Mouse (Mus musculus): Measurements from ENCODE around the gene Il20ra. TPM values are rescaled to one million over a fixed set of nuclear protein-coding genes. Genes with fewer than 3 reads are reported as not detected.
"Not testable (repeated sequence)": the region's sequence is repeated elsewhere in the genome, so short reads cannot be mapped to it uniquely, and the experiment has no call there.

Il20ra gene
- total RNA-seq, 1 experiment: not detected

GRCm38 (mm10) chr10:19722320-19722719 is 9.9 kb downstream of the Il20ra start:
- no peak for TF ChIP-seq MAFK (IDR thresholded peaks at IDR 0.05; ENCODE audit: insufficient read depth, low read depth, low read length)
- TF ChIP-seq CHD2 (IDR thresholded peaks at IDR 0.05; ENCODE audit: low read depth, low read length): no peak
- TF ChIP-seq ZC3H11A (IDR thresholded peaks at IDR 0.05; ENCODE audit: borderline replicate concordance, low read depth, low read length): no peak
- TF ChIP-seq HCFC1 (IDR thresholded peaks at IDR 0.05; ENCODE audit: borderline replicate concordance, insufficient read depth, low read length): no peak
- no peak for TF ChIP-seq ZNF384 (IDR thresholded peaks at IDR 0.05; ENCODE audit: low read depth, low read length)
- Histone ChIP-seq H3K4me1 (ENCODE audit: control insufficient read depth in 2 of 2, insufficient read depth in 2 of 2, low read length in 2 of 2, poor library complexity in 1 of 2) (no peaks in the 10 kb centered on the region), H3K36me3 (ENCODE audit: control insufficient read depth, insufficient read depth, low read length, poor library complexity, severe bottlenecking) (no peaks in the 10 kb centered on the region), H3K27ac (ENCODE audit: insufficient read depth, low read depth, low read length, poor library complexity, severe bottlenecking) (no peak overlapping the region), H3K9ac (ENCODE audit: insufficient read depth, low read depth, low read length, poor library complexity, severe bottlenecking) (no peak overlapping the region), H3K4me3 (ENCODE audit: insufficient read depth in 1 of 2, low read depth in 1 of 2, low read length in 2 of 2, poor library complexity in 1 of 2, severe bottlenecking in 1 of 2) (no peak overlapping the region), H3K9me3 (ENCODE audit: control insufficient read depth, insufficient read depth, low read depth, low read length) (no peaks in the 10 kb centered on the region)
- DNase-seq (ENCODE audit: low read depth, low spot score): no peak
- in situ Hi-C loops (cut with MboI; ENCODE audit: low sequenced_read_pairs in 2 of 2, unreplicated experiment in 2 of 2): loop anchor here (25.0 kb wide), 3 partner anchors 190 to 390 kb away; partner anchors contain the start of gene Pex7 (in 1 of the 2)

DNA sequence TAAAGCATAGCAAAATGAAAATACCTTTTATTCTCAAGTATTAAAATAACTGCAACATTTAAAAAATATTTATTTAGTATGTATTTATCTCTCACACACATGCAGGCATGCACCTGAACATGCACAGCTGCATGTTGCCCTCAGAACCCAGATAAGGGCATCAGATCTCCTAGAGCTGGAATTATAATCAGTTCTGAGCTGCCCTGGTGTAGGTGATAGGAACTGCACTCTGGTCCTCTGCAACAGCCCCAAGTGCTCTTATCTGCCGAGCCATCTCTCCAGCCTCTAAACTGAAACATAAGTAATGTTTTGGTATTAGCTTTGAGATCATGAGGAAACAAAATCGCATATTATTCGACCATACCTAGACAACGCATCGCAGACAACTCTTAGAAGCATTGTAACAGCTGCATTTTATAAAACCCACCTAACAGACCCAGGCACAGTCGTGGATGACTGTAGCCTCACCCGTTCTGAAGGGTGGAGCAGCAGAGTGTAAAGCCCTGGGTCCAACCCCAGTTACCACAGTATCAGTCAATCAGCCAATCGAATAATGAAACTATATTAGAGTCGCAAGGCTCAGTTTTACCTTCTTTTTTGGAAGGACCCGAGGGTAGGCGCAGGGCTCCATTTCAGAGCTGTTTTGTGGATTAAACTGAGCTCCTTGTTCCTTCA is 11.9 kb downstream of the Il20ra start:
- Histone ChIP-seq H3K36me3 (ENCODE audit: control insufficient read depth, insufficient read depth, low read length, poor library complexity, severe bottlenecking) (no peaks in the 10 kb centered on the region), H3K27ac (ENCODE audit: insufficient read depth, low read depth, low read length, poor library complexity, severe bottlenecking) (no peak overlapping the region), H3K9me3 (ENCODE audit: control insufficient read depth, insufficient read depth, low read depth, low read length) (no peaks in the 10 kb centered on the region), H3K9ac (ENCODE audit: insufficient read depth, low read depth, low read length, poor library complexity, severe bottlenecking) (no peak overlapping the region), H3K4me3 (ENCODE audit: insufficient read depth in 1 of 2, low read depth in 1 of 2, low read length in 2 of 2, poor library complexity in 1 of 2, severe bottlenecking in 1 of 2) (no peak overlapping the region), H3K4me1 (ENCODE audit: control insufficient read depth in 2 of 2, insufficient read depth in 2 of 2, low read length in 2 of 2, poor library complexity in 1 of 2) (no peaks in the 10 kb centered on the region)
- TF ChIP-seq HCFC1 (IDR thresholded peaks at IDR 0.05; ENCODE audit: borderline replicate concordance, insufficient read depth, low read length) (no peak), CHD2 (IDR thresholded peaks at IDR 0.05; ENCODE audit: low read depth, low read length) (no peak), ZC3H11A (IDR thresholded peaks at IDR 0.05; ENCODE audit: borderline replicate concordance, low read depth, low read length) (no peak), MAFK (IDR thresholded peaks at IDR 0.05; ENCODE audit: insufficient read depth, low read depth, low read length) (no peak), ZNF384 (IDR thresholded peaks at IDR 0.05; ENCODE audit: low read depth, low read length) (no peak)
- in situ Hi-C loops (cut with MboI; ENCODE audit: low sequenced_read_pairs in 2 of 2, unreplicated experiment in 2 of 2): loop anchor here (25.0 kb wide), 3 partner anchors 188 to 388 kb away; partner anchors contain the start of gene Pex7 (in 1 of the 2)
- no peak for DNase-seq (ENCODE audit: low read depth, low spot score)

DNA sequence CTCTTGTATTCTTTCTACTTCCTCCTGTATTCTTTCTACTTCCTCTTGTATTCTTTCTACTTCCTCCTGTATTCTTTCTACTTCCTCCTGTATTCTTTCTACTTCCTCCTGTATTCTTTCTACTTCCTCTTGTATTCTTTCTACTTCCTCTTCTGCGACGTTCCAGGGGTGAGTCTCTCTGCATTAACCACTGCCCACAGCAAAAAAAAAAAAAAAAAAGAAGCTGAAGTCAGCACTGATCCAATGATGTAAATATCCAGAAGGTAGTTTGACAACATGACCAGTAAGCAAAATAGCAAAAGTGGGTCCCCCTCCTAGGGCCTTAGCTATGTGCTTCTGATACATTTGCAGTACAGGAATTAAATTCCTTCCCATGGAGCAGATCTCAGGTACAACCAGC is 26.1 kb downstream of the Il20ra start:
- H3K4me1 ChIP-seq (ENCODE audit: control insufficient read depth in 2 of 2, insufficient read depth in 2 of 2, low read length in 2 of 2, poor library complexity in 1 of 2); H3K27ac ChIP-seq (ENCODE audit: insufficient read depth, low read depth, low read length, poor library complexity, severe bottlenecking); H3K9ac ChIP-seq (ENCODE audit: insufficient read depth, low read depth, low read length, poor library complexity, severe bottlenecking); DNase-seq (ENCODE audit: low read depth, low spot score); H3K4me3 ChIP-seq (ENCODE audit: insufficient read depth in 1 of 2, low read depth in 1 of 2, low read length in 2 of 2, poor library complexity in 1 of 2, severe bottlenecking in 1 of 2); H3K36me3 ChIP-seq (ENCODE audit: control insufficient read depth, insufficient read depth, low read length, poor library complexity, severe bottlenecking); in situ Hi-C loops (cut with MboI; ENCODE audit: low sequenced_read_pairs in 2 of 2, unreplicated experiment in 2 of 2); H3K9me3 ChIP-seq (ENCODE audit: control insufficient read depth, insufficient read depth, low read depth, low read length): not testable (repeated sequence)

GRCm38 (mm10) chr10:19745662-19746061 is 33.3 kb downstream of the Il20ra start:
- Histone ChIP-seq H3K9me3 (ENCODE audit: control insufficient read depth, insufficient read depth, low read depth, low read length) (no peaks in the 10 kb centered on the region), H3K4me1 (ENCODE audit: control insufficient read depth in 2 of 2, insufficient read depth in 2 of 2, low read length in 2 of 2, poor library complexity in 1 of 2) (no peaks in the 10 kb centered on the region), H3K9ac (ENCODE audit: insufficient read depth, low read depth, low read length, poor library complexity, severe bottlenecking) (no peak overlapping the region), H3K27ac (ENCODE audit: insufficient read depth, low read depth, low read length, poor library complexity, severe bottlenecking) (no peak overlapping the region), H3K4me3 (ENCODE audit: insufficient read depth in 1 of 2, low read depth in 1 of 2, low read length in 2 of 2, poor library complexity in 1 of 2, severe bottlenecking in 1 of 2) (no peak overlapping the region), H3K36me3 (ENCODE audit: control insufficient read depth, insufficient read depth, low read length, poor library complexity, severe bottlenecking) (no peaks in the 10 kb centered on the region)
- TF ChIP-seq ZNF384 (IDR thresholded peaks at IDR 0.05; ENCODE audit: low read depth, low read length): no peak
- TF ChIP-seq MAFK (IDR thresholded peaks at IDR 0.05; ENCODE audit: insufficient read depth, low read depth, low read length): no peak
- no peak for TF ChIP-seq ZC3H11A (IDR thresholded peaks at IDR 0.05; ENCODE audit: borderline replicate concordance, low read depth, low read length)
- in situ Hi-C loops (cut with MboI; ENCODE audit: low sequenced_read_pairs in 2 of 2, unreplicated experiment in 2 of 2): no loop called here
- no peak for DNase-seq (ENCODE audit: low read depth, low spot score)

DNA sequence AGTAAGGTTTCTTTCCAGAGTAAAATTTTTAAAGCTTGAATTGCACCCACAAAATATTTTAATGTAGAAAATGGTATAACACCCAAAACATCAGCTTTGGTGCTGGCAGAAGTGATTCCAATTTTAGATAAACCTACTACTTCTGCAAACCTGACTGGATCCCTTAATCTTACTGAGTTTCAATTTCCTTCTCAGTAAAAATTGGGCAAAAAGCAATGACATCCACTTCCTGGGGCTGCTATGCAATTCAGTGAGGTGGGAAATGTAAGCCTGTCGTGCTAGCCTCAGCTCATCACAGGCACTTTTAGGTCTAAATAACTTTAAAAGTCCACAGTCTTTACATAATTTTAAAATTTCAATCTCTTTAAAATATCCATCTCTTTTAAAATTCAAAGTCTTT is 33.8 kb downstream of the Il20ra start:
- in situ Hi-C loops (cut with MboI; ENCODE audit: low sequenced_read_pairs in 2 of 2, unreplicated experiment in 2 of 2): no loop called here
- Histone ChIP-seq H3K36me3 (ENCODE audit: control insufficient read depth, insufficient read depth, low read length, poor library complexity, severe bottlenecking) (no peaks in the 10 kb centered on the region), H3K9ac (ENCODE audit: insufficient read depth, low read depth, low read length, poor library complexity, severe bottlenecking) (no peak overlapping the region), H3K4me3 (ENCODE audit: insufficient read depth in 1 of 2, low read depth in 1 of 2, low read length in 2 of 2, poor library complexity in 1 of 2, severe bottlenecking in 1 of 2) (no peak overlapping the region), H3K27ac (ENCODE audit: insufficient read depth, low read depth, low read length, poor library complexity, severe bottlenecking) (no peak overlapping the region), H3K9me3 (ENCODE audit: control insufficient read depth, insufficient read depth, low read depth, low read length) (no peaks in the 10 kb centered on the region), H3K4me1 (ENCODE audit: control insufficient read depth in 2 of 2, insufficient read depth in 2 of 2, low read length in 2 of 2, poor library complexity in 1 of 2) (no peaks in the 10 kb centered on the region)
- TF ChIP-seq CHD2 (IDR thresholded peaks at IDR 0.05; ENCODE audit: low read depth, low read length): no peak
- TF ChIP-seq MAFK (IDR thresholded peaks at IDR 0.05; ENCODE audit: insufficient read depth, low read depth, low read length): no peak
- no peak for TF ChIP-seq ZNF384 (IDR thresholded peaks at IDR 0.05; ENCODE audit: low read depth, low read length)
- no peak for TF ChIP-seq HCFC1 (IDR thresholded peaks at IDR 0.05; ENCODE audit: borderline replicate concordance, insufficient read depth, low read length)
- no peak for TF ChIP-seq ZC3H11A (IDR thresholded peaks at IDR 0.05; ENCODE audit: borderline replicate concordance, low read depth, low read length)
- no peak for DNase-seq (ENCODE audit: low read depth, low spot score)

Measured in ES-E14 (cell line).